Mouse (Mus musculus) hindbrain, embryonic 13.5 days (tissue): ENCODE measurements around the gene Gm6904. TPM values are rescaled to one million over a fixed set of nuclear protein-coding genes. Genes with fewer than 3 reads are reported as not detected.
"Not testable (repeated sequence)": the region's sequence is repeated elsewhere in the genome, so short reads cannot be mapped to it uniquely, and the experiment has no call there.

Experiments used
- ATAC-seq: fragments of 200-750 bp; cut with Nextera tagmentation; 2 replicates; pipeline ENCODE4 v1.8.0; 2017; ENCODE audit warnings: moderate TSS enrichment; ENCODE audit not compliant: low FRiP score
- H3K27ac ChIP-seq: fragments of 300-500 bp; sonication (generic); 2 replicates; pipeline ENCODE4 v1.5.1; 2015; ENCODE audit warnings: inconsistent platforms, mild to moderate bottlenecking, moderate library complexity
- H3K27me3 ChIP-seq: fragments of 300-500 bp; sonication (generic); 2 replicates; pipeline ENCODE4 v1.6.1; 2015; ENCODE audit warnings: mild to moderate bottlenecking, inconsistent platforms
- H3K36me3 ChIP-seq: fragments of 300-500 bp; sonication (generic); 2 replicates; pipeline ENCODE4 v1.6.1; 2015; ENCODE audit warnings: mild to moderate bottlenecking, inconsistent platforms
- H3K4me1 ChIP-seq: fragments of 300-500 bp; sonication (generic); replicated peaks from 2 replicates; pipeline ENCODE4 v1.6.1; 2015; ENCODE audit warnings: inconsistent platforms
- H3K4me2 ChIP-seq: fragments of 300-500 bp; sonication (generic); 2 replicates; pipeline ENCODE4 v1.6.1; 2015; ENCODE audit warnings: inconsistent platforms, mild to moderate bottlenecking, moderate library complexity
- H3K4me3 ChIP-seq: fragments of 300-500 bp; sonication (generic); 2 replicates; pipeline ENCODE4 v1.5.1; 2015; ENCODE audit warnings: mild to moderate bottlenecking, inconsistent platforms
- H3K9ac ChIP-seq: fragments of 300-500 bp; sonication (generic); 2 replicates; pipeline ENCODE4 v1.6.1; 2015; ENCODE audit warnings: mild to moderate bottlenecking, inconsistent platforms
- H3K9me3 ChIP-seq: fragments of 300-500 bp; sonication (generic); 2 replicates; pipeline ENCODE4 v1.6.1; 2016; ENCODE audit warnings: inconsistent platforms
- WGBS: fragments of 180-500 bp; shearing (Covaris S2); methylation state at CpG from one replicate; pipeline ENCODE4 v1.1.7; 2015; 5-methylcytosine and 5-hydroxymethylcytosine counted together
- polyA plus RNA-seq: library from polyadenylated mRNA; unstranded; fragments of >200 nt; fragmentation: Nextera tagmentation; extraction: Ambion mirVana; gene quantifications from 2 replicates; pipeline ENCODE4 v1.2.1, GENCODE M21; 2015

Gene Gm6904
- polyA plus RNA-seq = not detected in 2 replicates

- no peak within 1 kb of the TSS for H3K4me2 ChIP-seq
- no peaks in the 10 kb centered on the region for H3K9me3 ChIP-seq
- H3K4me1 ChIP-seq = no peaks in the 10 kb centered on the region
- H3K27ac ChIP-seq = no peak within 1 kb of the TSS
- WGBS = 79% methylated on average over 3 of the region's 3 CpGs
- ATAC-seq = no peak
- H3K27me3 ChIP-seq = no peaks in the 10 kb centered on the region
- no peak within 1 kb of the TSS for H3K4me3 ChIP-seq
- no peak within 1 kb of the TSS for H3K9ac ChIP-seq
- no peaks in the 10 kb centered on the region for H3K36me3 ChIP-seq
Observed at GRCm38 (mm10) chr14:59260056-59260455, at the start of gene Gm6904. TSS of gene Gm6904 (minus strand) at chr14:59260216.

- H3K9me3 ChIP-seq, ATAC-seq, H3K4me3 ChIP-seq, H3K27me3 ChIP-seq, H3K27ac ChIP-seq, H3K4me1 ChIP-seq, H3K36me3 ChIP-seq, H3K9ac ChIP-seq, H3K4me2 ChIP-seq: not testable (repeated sequence)
- 55% methylated on average over 1 of the region's 1 CpGs for WGBS
Observed at GRCm38 (mm10) chr14:59297391-59297790, 37.4 kb upstream of the Gm6904 start, which contains the start of gene Phf11a. TSS of gene Phf11a (minus strand) at chr14:59297522.

GRCm38 (mm10) chr14:59291769-59292168 lies 31.8 kb upstream of the Gm6904 start:
- not testable (repeated sequence) for H3K4me2 ChIP-seq

GRCm38 (mm10) chr14:59274961-59275360 lies 14.9 kb upstream of the Gm6904 start:
- H3K9ac ChIP-seq, H3K27me3 ChIP-seq, H3K9me3 ChIP-seq, H3K4me3 ChIP-seq, H3K36me3 ChIP-seq, H3K4me1 ChIP-seq, ATAC-seq, H3K27ac ChIP-seq, H3K4me2 ChIP-seq: not testable (repeated sequence)
- 94% methylated on average over 4 of the region's 4 CpGs for WGBS

More at GRCm38 (mm10) chr14:59291769-59292168, 31.8 kb upstream of the Gm6904 start:
- H3K4me1 ChIP-seq, H3K36me3 ChIP-seq, H3K27ac ChIP-seq, H3K4me3 ChIP-seq, H3K9me3 ChIP-seq, H3K27me3 ChIP-seq, H3K9ac ChIP-seq, ATAC-seq: not testable (repeated sequence)

- 84% methylated on average over 1 of the region's 1 CpGs for WGBS
- not testable (repeated sequence) for H3K4me2 ChIP-seq
Observed at GRCm38 (mm10) chr14:59255861-59256260, 4.2 kb downstream of the Gm6904 start.

GRCm38 (mm10) chr14:59250350-59250749 lies 9.7 kb downstream of the Gm6904 start:
- not testable (repeated sequence) for H3K27ac ChIP-seq, H3K27me3 ChIP-seq, H3K9me3 ChIP-seq, H3K9ac ChIP-seq, H3K36me3 ChIP-seq, H3K4me1 ChIP-seq, ATAC-seq, H3K4me2 ChIP-seq, H3K4me3 ChIP-seq
- 71% methylated on average over 5 of the region's 5 CpGs for WGBS

More at GRCm38 (mm10) chr14:59255861-59256260, 4.2 kb downstream of the Gm6904 start:
- H3K27ac ChIP-seq, H3K9ac ChIP-seq, H3K4me1 ChIP-seq, H3K9me3 ChIP-seq, H3K36me3 ChIP-seq, ATAC-seq, H3K27me3 ChIP-seq, H3K4me3 ChIP-seq: not testable (repeated sequence)

- Histone ChIP-seq H3K27me3 (no peaks in the 10 kb centered on the region), H3K27ac (no peak overlapping the region), H3K9ac (no peak overlapping the region), H3K4me1 (no peaks in the 10 kb centered on the region), H3K4me2 (no peak overlapping the region), H3K9me3 (no peaks in the 10 kb centered on the region), H3K4me3 (no peak overlapping the region), H3K36me3 (peaks cover 94% of the 10 kb centered on the region)
- no peak for ATAC-seq
- WGBS = 95% methylated on average over 9 of the region's 9 CpGs
Observed at GRCm38 (mm10) chr14:59233635-59234034, 26.4 kb downstream of the Gm6904 start.

GRCm38 (mm10) chr14:59232003-59232402 lies 28.0 kb downstream of the Gm6904 start:
- no peak overlapping the region for H3K4me3 ChIP-seq
- no peaks in the 10 kb centered on the region for H3K27me3 ChIP-seq
- no peaks in the 10 kb centered on the region for H3K9me3 ChIP-seq
- H3K4me1 ChIP-seq = no peaks in the 10 kb centered on the region
- no peak overlapping the region for H3K9ac ChIP-seq
- WGBS = 74% methylated on average over 5 of the region's 5 CpGs
- no peak for ATAC-seq
- no peak overlapping the region for H3K4me2 ChIP-seq
- no peak overlapping the region for H3K27ac ChIP-seq
- peaks cover 94% of the 10 kb centered on the region for H3K36me3 ChIP-seq

- Histone ChIP-seq H3K27me3 (no peaks in the 10 kb centered on the region), H3K4me1 (no peaks in the 10 kb centered on the region), H3K4me3 (no peak overlapping the region), H3K4me2 (no peak overlapping the region), H3K9me3 (no peaks in the 10 kb centered on the region), H3K27ac (no peak overlapping the region), H3K9ac (no peak overlapping the region), H3K36me3 (peaks cover 96% of the 10 kb centered on the region)
- WGBS = 83% methylated on average over 21 of the region's 21 CpGs
- no peak for ATAC-seq
Observed at GRCm38 (mm10) chr14:59230331-59230966, 29.6 kb downstream of the Gm6904 start.

- Histone ChIP-seq H3K36me3 (peaks cover 94% of the 10 kb centered on the region), H3K27ac (no peak overlapping the region), H3K4me3 (no peak overlapping the region), H3K27me3 (no peaks in the 10 kb centered on the region), H3K9me3 (no peaks in the 10 kb centered on the region), H3K4me1 (no peaks in the 10 kb centered on the region), H3K9ac (no peak overlapping the region), H3K4me2 (no peak overlapping the region)
- WGBS = 93% methylated on average over 3 of the region's 3 CpGs
- ATAC-seq = no peak
Observed at GRCm38 (mm10) chr14:59229822-59230221, 30.2 kb downstream of the Gm6904 start.

- H3K36me3 ChIP-seq = peaks cover 93% of the 10 kb centered on the region
- no peaks in the 10 kb centered on the region for H3K4me1 ChIP-seq
- H3K9me3 ChIP-seq = no peaks in the 10 kb centered on the region
- no peak overlapping the region for H3K27ac ChIP-seq
- WGBS = 97% methylated on average over 11 of the region's 11 CpGs
- ATAC-seq = no peak
- no peak overlapping the region for H3K9ac ChIP-seq
- H3K27me3 ChIP-seq = no peaks in the 10 kb centered on the region
- no peak overlapping the region for H3K4me2 ChIP-seq
- H3K4me3 ChIP-seq = no peak overlapping the region
Observed at GRCm38 (mm10) chr14:59226240-59226639, 33.8 kb downstream of the Gm6904 start.

GRCm38 (mm10) chr14:59219241-59219640 lies 40.8 kb downstream of the Gm6904 start:
- H3K4me1 ChIP-seq = no peaks in the 10 kb centered on the region
- 84% methylated on average over 3 of the region's 3 CpGs for WGBS
- H3K27ac ChIP-seq = no peak overlapping the region
- no peaks in the 10 kb centered on the region for H3K27me3 ChIP-seq
- H3K4me2 ChIP-seq = no peak overlapping the region
- no peak overlapping the region for H3K9ac ChIP-seq
- H3K4me3 ChIP-seq = no peak overlapping the region
- ATAC-seq = no peak
- H3K36me3 ChIP-seq = peaks cover 83% of the 10 kb centered on the region
- no peaks in the 10 kb centered on the region for H3K9me3 ChIP-seq

GRCm38 (mm10) chr14:59209816-59210215 lies 50.2 kb downstream of the Gm6904 start:
- no peak overlapping the region for H3K9ac ChIP-seq
- H3K4me1 ChIP-seq = peaks cover 30% of the 10 kb centered on the region
- no peaks in the 10 kb centered on the region for H3K27me3 ChIP-seq
- H3K4me3 ChIP-seq = no peak overlapping the region
- no peaks in the 10 kb centered on the region for H3K9me3 ChIP-seq
- WGBS = 97% methylated on average over 2 of the region's 2 CpGs
- no peak overlapping the region for H3K27ac ChIP-seq
- no peak for ATAC-seq
- no peak overlapping the region for H3K4me2 ChIP-seq
- peaks cover 35% of the 10 kb centered on the region for H3K36me3 ChIP-seq
